Mouse (Mus musculus) stomach, postnatal 0 days (tissue): Measurements from ENCODE around the gene F8a.

ENCODE experiments used
- CTCF ChIP-seq: IDR thresholded peaks from 2 replicates; pipeline ENCODE4 v1.5.1; 2016; ENCODE audit warnings: antibody characterized with exemption, low read depth, mild to moderate bottlenecking, moderate library complexity
- EP300 ChIP-seq: optimal IDR thresholded peaks from 2 replicates; pipeline ENCODE3; 2016; ENCODE audit warnings: antibody characterized with exemption

DNA sequence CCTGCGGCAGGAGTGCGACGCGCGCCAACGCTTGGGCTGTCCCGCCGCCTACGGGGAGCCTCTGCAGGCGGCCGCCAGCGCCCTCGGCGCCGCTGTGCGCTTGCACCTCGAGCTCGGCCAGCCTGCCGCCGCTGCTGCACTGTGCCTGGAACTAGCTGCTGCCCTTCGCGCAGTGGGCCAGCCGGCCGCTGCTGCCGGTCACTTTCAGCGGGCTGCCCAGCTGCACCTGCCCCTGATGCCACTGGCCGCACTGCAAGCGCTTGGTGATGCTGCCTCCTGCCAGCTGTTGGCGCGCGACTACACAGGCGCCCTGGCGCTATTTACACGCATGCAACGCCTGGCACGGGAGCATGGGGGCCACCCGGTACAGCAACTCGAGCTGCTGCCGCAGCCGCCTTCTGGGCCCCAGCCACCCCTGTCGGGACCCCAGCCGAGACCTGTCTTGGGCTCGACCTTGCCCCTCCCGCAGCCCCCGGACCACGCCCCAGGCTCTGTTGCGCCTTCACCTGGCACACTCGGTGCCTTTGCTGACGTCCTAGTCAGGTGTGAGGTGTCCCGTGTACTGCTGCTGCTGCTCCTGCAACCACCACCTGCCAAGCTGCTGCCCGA, 619 bp downstream of the F8a start:
- TF ChIP-seq CTCF = peak; percentile 41; the same call in 1 of the 2 replicates
- no peak for TF ChIP-seq EP300
